Mouse (Mus musculus): ENCODE results near the gene Cchcr1. TPM values are rescaled to one million over a fixed set of nuclear protein-coding genes. Genes with fewer than 3 reads are reported as not detected.
A peak's percentile ranks its signal among the peaks of the same experiment; 100 is the strongest.
"Not testable (repeated sequence)": the region's sequence is repeated elsewhere in the genome, so short reads cannot be mapped to it uniquely, and the experiment has no call there.

Gene Cchcr1
- 15.7 and 15.9 TPM in 2 replicates for polyA plus RNA-seq (2015; fragmentation: Nextera tagmentation; extraction: Ambion mirVana)

- Histone ChIP-seq H3K4me3 (ENCODE audit: low read length) (peak within 1 kb of the TSS; percentile 79), H3K4me1 (ENCODE audit: control insufficient read depth, insufficient read depth, low read length) (peaks cover 25% of the 10 kb centered on the region), H3K27me3 (ENCODE audit: control insufficient read depth, insufficient read depth, low read length) (no peaks in the 10 kb centered on the region), H3K27ac (ENCODE audit: low read length) (peak within 1 kb of the TSS; percentile 14), H3K4me2 (ENCODE audit: low read depth, low read length) (peak within 1 kb of the TSS; percentile 92), H3K9me3 (replicated peaks; ENCODE audit: control insufficient read depth, low read length) (no peaks in the 10 kb centered on the region), H3K9ac (ENCODE audit: low read length) (peak within 1 kb of the TSS; percentile 80), H3K36me3 (ENCODE audit: control insufficient read depth, insufficient read depth) (peaks cover 7% of the 10 kb centered on the region)
- under 1% methylated on average over 67 of the region's 67 CpGs for WGBS
- ATAC-seq (replicated peaks; ENCODE audit: extremely low read depth, insufficient read depth, low FRiP score): peak; percentile 97
These were observed at the start of gene Cchcr1, which contains the start of gene Tcf19 for GRCm38 (mm10) chr17:35516652-35517500. Cchcr1 (plus strand) TSS chr17:35517100. Tcf19 (minus strand) TSS chr17:35516824.

DNA sequence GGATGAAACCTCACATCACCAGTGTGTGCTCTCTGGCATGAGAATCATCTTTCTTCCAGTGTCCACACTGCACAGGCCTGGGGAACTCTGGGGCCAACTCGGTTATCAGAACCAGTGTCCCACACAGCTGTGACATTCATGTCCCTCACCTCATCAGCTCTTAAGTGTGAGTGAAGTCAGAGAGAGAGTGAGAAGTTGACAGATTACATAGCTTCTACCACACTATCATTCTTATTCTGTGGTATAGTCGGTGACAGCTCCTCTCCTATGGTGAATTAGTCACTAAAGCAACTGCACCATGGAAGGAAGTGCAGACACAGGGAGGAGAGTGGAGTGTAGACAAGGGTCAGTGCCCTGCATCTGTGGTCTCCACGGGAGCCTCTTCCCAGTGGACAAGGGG is 48.0 kb upstream of the Cchcr1 start:
- not testable (repeated sequence) for H3K9ac ChIP-seq (ENCODE audit: low read length); H3K9me3 ChIP-seq (replicated peaks; ENCODE audit: control insufficient read depth, low read length); H3K27ac ChIP-seq (ENCODE audit: low read length); H3K4me3 ChIP-seq (ENCODE audit: low read length); H3K4me1 ChIP-seq (ENCODE audit: control insufficient read depth, insufficient read depth, low read length); H3K4me2 ChIP-seq (ENCODE audit: low read depth, low read length); ATAC-seq (replicated peaks; ENCODE audit: extremely low read depth, insufficient read depth, low FRiP score); H3K36me3 ChIP-seq (ENCODE audit: control insufficient read depth, insufficient read depth)
- peaks cover 32% of the 10 kb centered on the region for H3K27me3 ChIP-seq (ENCODE audit: control insufficient read depth, insufficient read depth, low read length)
- 28% methylated on average over 3 of the region's 3 CpGs for WGBS

GRCm38 (mm10) chr17:35469842-35470751 is 46.8 kb upstream of the Cchcr1 start, which contains the start of gene H2-Q10:
H2-Q10 (plus strand) TSS chr17:35470089.
- no peak within 1 kb of the TSS for H3K27ac ChIP-seq (ENCODE audit: low read length)
- 2% methylated on average over 79 of the region's 80 CpGs for WGBS
- peak within 1 kb of the TSS; percentile 57 for H3K4me3 ChIP-seq (ENCODE audit: low read length)
- peaks cover 8% of the 10 kb centered on the region; the same call in 1 of the 2 replicates for H3K4me1 ChIP-seq (ENCODE audit: control insufficient read depth, insufficient read depth, low read length)
- H3K9ac ChIP-seq (ENCODE audit: low read length): peak within 1 kb of the TSS; percentile 29
- no peaks in the 10 kb centered on the region for H3K9me3 ChIP-seq (replicated peaks; ENCODE audit: control insufficient read depth, low read length)
- peaks cover 29% of the 10 kb centered on the region for H3K27me3 ChIP-seq (ENCODE audit: control insufficient read depth, insufficient read depth, low read length)
- no peak for ATAC-seq (replicated peaks; ENCODE audit: extremely low read depth, insufficient read depth, low FRiP score)
- no peaks in the 10 kb centered on the region for H3K36me3 ChIP-seq (ENCODE audit: control insufficient read depth, insufficient read depth)
- H3K4me2 ChIP-seq (ENCODE audit: low read depth, low read length): peak within 1 kb of the TSS; percentile 91

DNA sequence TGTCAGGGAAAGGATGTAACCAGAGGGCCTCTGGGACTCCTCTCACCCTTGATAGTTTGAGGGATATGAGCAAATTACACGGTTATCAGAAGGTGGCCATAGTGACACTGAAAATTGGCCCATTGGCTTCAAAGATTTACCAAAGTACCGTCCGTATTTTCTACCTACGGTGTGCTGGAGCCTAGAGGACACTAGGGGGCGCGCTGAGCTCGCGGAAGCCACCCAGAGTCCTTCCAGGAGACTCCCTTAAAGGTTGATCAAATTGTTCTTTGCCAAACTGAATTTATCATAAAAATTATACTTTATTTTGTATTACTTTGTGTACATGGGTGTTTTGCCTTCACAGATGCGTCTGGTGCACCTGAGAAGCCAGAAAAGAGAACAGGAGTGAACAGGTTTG is 32.8 kb upstream of the Cchcr1 start:
- H3K4me2 ChIP-seq (ENCODE audit: low read depth, low read length): no peak overlapping the region
- H3K27me3 ChIP-seq (ENCODE audit: control insufficient read depth, insufficient read depth, low read length): no peaks in the 10 kb centered on the region
- no peak overlapping the region for H3K4me3 ChIP-seq (ENCODE audit: low read length)
- 2% methylated on average over 9 of the region's 9 CpGs for WGBS
- ATAC-seq (replicated peaks; ENCODE audit: extremely low read depth, insufficient read depth, low FRiP score): no peak
- no peaks in the 10 kb centered on the region for H3K9me3 ChIP-seq (replicated peaks; ENCODE audit: control insufficient read depth, low read length)
- H3K36me3 ChIP-seq (ENCODE audit: control insufficient read depth, insufficient read depth): no peaks in the 10 kb centered on the region
- no peaks in the 10 kb centered on the region for H3K4me1 ChIP-seq (ENCODE audit: control insufficient read depth, insufficient read depth, low read length)
- no peak overlapping the region for H3K27ac ChIP-seq (ENCODE audit: low read length)
- no peak overlapping the region for H3K9ac ChIP-seq (ENCODE audit: low read length)

- Histone ChIP-seq H3K27ac (ENCODE audit: low read length) (peak overlapping the region; percentile 46), H3K4me2 (ENCODE audit: low read depth, low read length) (no peak overlapping the region), H3K9me3 (replicated peaks; ENCODE audit: control insufficient read depth, low read length) (no peaks in the 10 kb centered on the region), H3K4me3 (ENCODE audit: low read length) (no peak overlapping the region), H3K9ac (ENCODE audit: low read length) (no peak overlapping the region), H3K36me3 (ENCODE audit: control insufficient read depth, insufficient read depth) (no peaks in the 10 kb centered on the region), H3K4me1 (ENCODE audit: control insufficient read depth, insufficient read depth, low read length) (no peaks in the 10 kb centered on the region), H3K27me3 (ENCODE audit: control insufficient read depth, insufficient read depth, low read length) (no peaks in the 10 kb centered on the region)
- WGBS: 27% methylated on average over 4 of the region's 4 CpGs
- 0 out of 2 replicates have a peak, but pooled peaks have one; percentile 55 for ATAC-seq (replicated peaks; ENCODE audit: extremely low read depth, insufficient read depth, low FRiP score)
These were observed 31.2 kb upstream of the Cchcr1 start for GRCm38 (mm10) chr17:35485702-35486101.

DNA sequence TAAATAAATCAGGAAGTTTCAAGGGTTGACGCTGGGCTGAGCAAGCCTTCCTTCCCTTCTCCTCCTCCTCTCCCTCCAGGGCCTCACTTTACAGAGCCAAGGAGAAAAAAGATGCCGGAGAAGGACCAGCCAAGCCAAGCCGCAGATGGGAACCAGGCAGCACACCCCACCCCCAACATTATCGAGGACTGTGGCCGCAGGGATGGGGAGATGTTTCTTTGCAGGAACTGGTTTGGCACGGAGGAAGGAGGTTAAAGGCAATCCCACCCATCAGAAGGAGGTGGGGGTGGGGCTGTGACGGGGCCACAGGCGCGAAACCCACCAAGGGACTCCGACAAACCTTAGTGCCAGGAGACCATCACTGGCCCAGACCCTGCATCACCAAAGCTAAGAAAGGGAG is 30.2 kb upstream of the Cchcr1 start:
- Histone ChIP-seq H3K36me3 (ENCODE audit: control insufficient read depth, insufficient read depth) (no peaks in the 10 kb centered on the region), H3K27me3 (ENCODE audit: control insufficient read depth, insufficient read depth, low read length) (no peaks in the 10 kb centered on the region), H3K27ac (ENCODE audit: low read length) (no peak overlapping the region), H3K4me1 (ENCODE audit: control insufficient read depth, insufficient read depth, low read length) (no peaks in the 10 kb centered on the region), H3K4me3 (ENCODE audit: low read length) (no peak overlapping the region), H3K4me2 (ENCODE audit: low read depth, low read length) (no peak overlapping the region), H3K9ac (ENCODE audit: low read length) (no peak overlapping the region), H3K9me3 (replicated peaks; ENCODE audit: control insufficient read depth, low read length) (no peaks in the 10 kb centered on the region)
- 54% methylated on average over 10 of the region's 10 CpGs for WGBS
- no peak for ATAC-seq (replicated peaks; ENCODE audit: extremely low read depth, insufficient read depth, low FRiP score)

GRCm38 (mm10) chr17:35488041-35488440 is 28.9 kb upstream of the Cchcr1 start:
- H3K27me3 ChIP-seq (ENCODE audit: control insufficient read depth, insufficient read depth, low read length): no peaks in the 10 kb centered on the region
- 91% methylated on average over 2 of the region's 2 CpGs for WGBS
- H3K9me3 ChIP-seq (replicated peaks; ENCODE audit: control insufficient read depth, low read length): no peaks in the 10 kb centered on the region
- H3K36me3 ChIP-seq (ENCODE audit: control insufficient read depth, insufficient read depth): no peaks in the 10 kb centered on the region
- no peak overlapping the region for H3K9ac ChIP-seq (ENCODE audit: low read length)
- H3K4me3 ChIP-seq (ENCODE audit: low read length): no peak overlapping the region
- H3K4me2 ChIP-seq (ENCODE audit: low read depth, low read length): no peak overlapping the region
- ATAC-seq (replicated peaks; ENCODE audit: extremely low read depth, insufficient read depth, low FRiP score): no peak
- H3K27ac ChIP-seq (ENCODE audit: low read length): no peak overlapping the region
- no peaks in the 10 kb centered on the region for H3K4me1 ChIP-seq (ENCODE audit: control insufficient read depth, insufficient read depth, low read length)

DNA sequence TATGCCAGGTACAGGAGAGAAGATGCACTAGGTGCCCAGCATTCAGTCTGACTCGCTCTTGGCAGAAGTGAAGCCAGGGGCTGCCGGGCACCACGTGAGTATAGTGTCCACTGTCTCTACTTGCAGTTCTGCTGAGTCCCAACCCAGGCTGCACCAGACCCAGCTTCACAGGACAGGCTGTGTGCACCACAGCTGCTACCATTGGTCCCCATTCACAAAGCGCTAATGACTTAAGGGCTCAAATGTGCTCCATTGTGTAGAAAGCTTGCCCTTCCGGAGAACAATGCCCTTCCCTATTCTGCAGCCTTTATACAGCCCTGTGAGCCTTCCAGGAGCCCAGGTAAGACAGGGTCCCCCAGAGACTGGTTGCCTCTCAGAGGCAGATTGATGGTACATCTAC is 26.6 kb upstream of the Cchcr1 start:
- H3K4me1 ChIP-seq (ENCODE audit: control insufficient read depth, insufficient read depth, low read length): no peaks in the 10 kb centered on the region
- H3K4me3 ChIP-seq (ENCODE audit: low read length): no peak overlapping the region
- no peak for ATAC-seq (replicated peaks; ENCODE audit: extremely low read depth, insufficient read depth, low FRiP score)
- H3K9me3 ChIP-seq (replicated peaks; ENCODE audit: control insufficient read depth, low read length): no peaks in the 10 kb centered on the region
- no peak overlapping the region for H3K4me2 ChIP-seq (ENCODE audit: low read depth, low read length)
- WGBS: 78% methylated on average over 5 of the region's 5 CpGs
- no peak overlapping the region for H3K9ac ChIP-seq (ENCODE audit: low read length)
- H3K27ac ChIP-seq (ENCODE audit: low read length): no peak overlapping the region
- H3K27me3 ChIP-seq (ENCODE audit: control insufficient read depth, insufficient read depth, low read length): no peaks in the 10 kb centered on the region
- no peaks in the 10 kb centered on the region for H3K36me3 ChIP-seq (ENCODE audit: control insufficient read depth, insufficient read depth)
